Mouse (Mus musculus) cerebellum, adult 2 months (tissue): Measurements from ENCODE around the gene Gm9970. TPM values are rescaled to one million over a fixed set of nuclear protein-coding genes. Genes with fewer than 3 reads are reported as not detected.

Source experiments
- DNase-seq, 2 experiments: peaks; one replicate each; pipeline ENCODE4 v3.0.0; 2021
- H3K27ac ChIP-seq: fragments of 200-500 bp; 2 replicates; pipeline ENCODE4 v1.5.1; 2012; ENCODE audit warnings: low read length, control low read depth, inconsistent platforms; ENCODE audit not compliant: insufficient read depth
- H3K27me3 ChIP-seq: fragments of 200-500 bp; 2 replicates; pipeline ENCODE4 v1.6.1; 2012; ENCODE audit warnings: inconsistent platforms, mild to moderate bottlenecking, low read length, moderate library complexity; ENCODE audit not compliant: control insufficient read depth, insufficient read depth
- H3K4me1 ChIP-seq: fragments of 200-500 bp; 2 replicates; pipeline ENCODE4 v1.6.1; 2011; ENCODE audit warnings: low read length; ENCODE audit not compliant: control insufficient read depth, insufficient read depth
- H3K4me3 ChIP-seq: fragments of 200-500 bp; replicated peaks from 2 replicates; pipeline ENCODE3; 2011; ENCODE audit warnings: mild to moderate bottlenecking, low read depth, low read length, control low read depth; ENCODE audit not compliant: insufficient read depth
- CTCF ChIP-seq: fragments of 200-500 bp; IDR thresholded peaks from 2 replicates; pipeline ENCODE4 v1.5.1; 2011; ENCODE audit warnings: low read depth, mild to moderate bottlenecking, control low read depth, low read length, moderate library complexity, borderline replicate concordance; ENCODE audit not compliant: insufficient read depth
- POLR2A ChIP-seq: fragments of 200-500 bp; IDR thresholded peaks from 2 replicates; pipeline ENCODE4 v1.6.1; 2011; ENCODE audit warnings: low read length, control low read depth, borderline replicate concordance; ENCODE audit not compliant: insufficient read depth
- WGBS: fragments of 180-500 bp; shearing (Covaris S2); methylation state at CpG from one replicate; pipeline ENCODE4 v1.1.7; 2018; 5-methylcytosine and 5-hydroxymethylcytosine counted together
- polyA plus RNA-seq: library from polyadenylated mRNA; depleted of rRNA; stranded (reverse); fragments of >200 nt; gene quantifications from 2 replicates; pipeline ENCODE4 v1.2.3, GENCODE M21; 2012; rRNA removed

Gm9970 gene
- polyA plus RNA-seq = 0.48 TPM in 1 of 2 replicates, not detected in the other

- Histone ChIP-seq H3K27me3 (no peaks in the 10 kb centered on the region), H3K4me1 (no peaks in the 10 kb centered on the region; the same call in 1 of the 2 replicates), H3K27ac (peak within 1 kb of the TSS; percentile 89), H3K4me3 (peak within 1 kb of the TSS; percentile 96)
- DNase-seq = peak; percentile 96 to 97
- WGBS = under 1% methylated on average over 98 of the region's 103 CpGs
- TF ChIP-seq POLR2A = peak; percentile 89; the same call in 1 of the 2 replicates
- TF ChIP-seq CTCF = no peak
Observed at GRCm38 (mm10) chr5:31240637-31241521, at the start of gene Gm9970, which contains the start of gene Nrbp1. TSS of gene Gm9970 (minus strand) at chr5:31241232. TSS of gene Nrbp1 (plus strand) at chr5:31240864.

- Histone ChIP-seq H3K4me3 (no peak overlapping the region), H3K27ac (no peak overlapping the region), H3K27me3 (no peaks in the 10 kb centered on the region), H3K4me1 (peaks cover 3% of the 10 kb centered on the region; the same call in 1 of the 2 replicates)
- no peak for DNase-seq
- TF ChIP-seq POLR2A (no peak), CTCF (no peak)
- 84% methylated on average over 3 of the region's 3 CpGs for WGBS
Observed at GRCm38 (mm10) chr5:31289626-31290230, 48.7 kb upstream of the Gm9970 start.

- Histone ChIP-seq H3K27me3 (no peaks in the 10 kb centered on the region), H3K4me3 (no peak overlapping the region), H3K27ac (no peak overlapping the region), H3K4me1 (no peaks in the 10 kb centered on the region)
- TF ChIP-seq POLR2A (no peak), CTCF (no peak)
- no peak for DNase-seq
- WGBS = 17% methylated on average over 3 of the region's 3 CpGs
Observed at GRCm38 (mm10) chr5:31288655-31289054, 47.6 kb upstream of the Gm9970 start.

DNA sequence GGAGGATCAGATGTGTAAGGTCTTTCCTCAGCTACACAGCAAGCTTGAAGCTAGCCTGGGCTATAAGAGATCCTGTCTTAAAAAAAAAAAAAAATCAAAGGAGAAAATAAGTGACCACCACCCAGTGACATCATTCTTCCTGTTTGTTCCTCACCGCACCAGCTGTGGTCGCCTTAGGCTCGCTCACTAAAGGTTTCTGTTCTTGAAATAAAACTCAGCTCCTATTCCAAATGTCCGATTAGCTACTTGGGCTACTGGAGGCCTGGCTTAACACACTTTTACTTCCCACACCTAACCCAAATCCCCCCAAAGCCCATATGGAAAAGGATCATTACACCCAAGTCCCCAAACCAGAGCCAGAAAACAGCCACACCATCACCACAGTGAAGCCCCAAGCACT lies 47.2 kb upstream of the Gm9970 start:
- Histone ChIP-seq H3K4me3 (no peak overlapping the region), H3K4me1 (no peaks in the 10 kb centered on the region), H3K27me3 (no peaks in the 10 kb centered on the region), H3K27ac (no peak overlapping the region)
- DNase-seq = no peak
- TF ChIP-seq POLR2A = no peak
- no peak for TF ChIP-seq CTCF
- WGBS = 85% methylated on average over 4 of the region's 4 CpGs

- 87% methylated on average over 20 of the region's 20 CpGs for WGBS
- Histone ChIP-seq H3K27ac (no peak overlapping the region), H3K4me1 (no peaks in the 10 kb centered on the region; the same call in 1 of the 2 replicates), H3K27me3 (no peaks in the 10 kb centered on the region), H3K4me3 (no peak overlapping the region)
- no peak for DNase-seq
- TF ChIP-seq POLR2A (no peak), CTCF (no peak)
Observed at GRCm38 (mm10) chr5:31279245-31279988, 38.4 kb upstream of the Gm9970 start.

GRCm38 (mm10) chr5:31273018-31273417 lies 32.0 kb upstream of the Gm9970 start:
- Histone ChIP-seq H3K27ac (no peak overlapping the region), H3K27me3 (no peaks in the 10 kb centered on the region), H3K4me1 (no peaks in the 10 kb centered on the region), H3K4me3 (no peak overlapping the region)
- DNase-seq = no peak
- 88% methylated on average over 6 of the region's 6 CpGs for WGBS
- no peak for TF ChIP-seq POLR2A
- TF ChIP-seq CTCF = no peak

DNA sequence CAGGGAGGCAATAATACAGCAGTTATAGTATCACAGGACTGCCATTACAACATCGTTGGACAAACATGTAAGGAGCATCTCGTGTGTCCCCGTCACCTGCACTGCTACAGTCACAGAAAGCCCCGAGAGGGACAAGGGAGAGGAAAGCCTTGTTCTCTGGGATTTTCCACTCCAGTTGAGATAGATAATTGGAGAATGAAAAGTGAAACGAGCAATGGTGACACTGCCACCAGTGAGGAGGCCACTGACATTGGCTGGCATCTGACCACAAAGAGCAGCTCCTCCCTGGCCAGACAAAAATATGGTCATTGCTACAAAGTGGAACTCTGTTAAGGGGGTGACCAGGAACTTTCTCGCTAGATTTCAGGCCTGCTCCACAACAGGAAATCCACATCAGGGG lies 26.7 kb upstream of the Gm9970 start:
- Histone ChIP-seq H3K27me3 (no peaks in the 10 kb centered on the region), H3K4me3 (no peak overlapping the region), H3K4me1 (peaks cover 3% of the 10 kb centered on the region), H3K27ac (no peak overlapping the region)
- DNase-seq = no peak
- WGBS = 69% methylated on average over 6 of the region's 6 CpGs
- TF ChIP-seq CTCF (no peak), POLR2A (no peak)
